Mouse (Mus musculus) kidney, embryonic 16.5 days (tissue): Measurements from ENCODE around the gene Ankrd11. TPM values are rescaled to one million over a fixed set of nuclear protein-coding genes. Genes with fewer than 3 reads are reported as not detected.

Source experiments
- ATAC-seq: fragments of 200-750 bp; cut with Nextera tagmentation; 2 replicates; pipeline ENCODE4 v1.8.0; 2017; ENCODE audit warnings: moderate TSS enrichment; ENCODE audit not compliant: low FRiP score, low TSS enrichment
- H3K27ac ChIP-seq: fragments of 300-500 bp; sonication (generic); 2 replicates; pipeline ENCODE4 v1.5.1; 2014; ENCODE audit warnings: low read length
- H3K27me3 ChIP-seq: fragments of 300-500 bp; sonication (generic); 2 replicates; pipeline ENCODE4 v1.6.1; 2014; ENCODE audit warnings: low read length, control low read depth, mixed read lengths; ENCODE audit not compliant: insufficient read depth
- H3K36me3 ChIP-seq: fragments of 300-500 bp; sonication (generic); 2 replicates; pipeline ENCODE4 v1.6.1; 2014; ENCODE audit warnings: low read length, control low read depth, mixed read lengths; ENCODE audit not compliant: insufficient read depth
- H3K4me1 ChIP-seq: fragments of 300-500 bp; sonication (generic); 2 replicates; pipeline ENCODE4 v1.6.1; 2014; ENCODE audit warnings: low read length, control low read depth, mixed read lengths; ENCODE audit not compliant: insufficient read depth
- H3K4me2 ChIP-seq: fragments of 300-500 bp; sonication (generic); replicated peaks from 2 replicates; pipeline ENCODE4 v1.6.1; 2014; ENCODE audit warnings: low read depth, low read length
- H3K4me3 ChIP-seq: fragments of 300-500 bp; sonication (generic); 2 replicates; pipeline ENCODE4 v1.5.1; 2014; ENCODE audit warnings: mild to moderate bottlenecking, low read length
- H3K9ac ChIP-seq: fragments of 300-500 bp; sonication (generic); replicated peaks from 2 replicates; pipeline ENCODE4 v1.6.1; 2014; ENCODE audit warnings: low read length
- H3K9me3 ChIP-seq: fragments of 300-500 bp; sonication (generic); 2 replicates; pipeline ENCODE4 v1.6.1; 2016; ENCODE audit warnings: low read length, control low read depth
- whole genome bisulfite sequencing: fragments of 180-500 bp; shearing (Covaris S2); extraction: QIAGEN DNeasy Blood & Tissue Kit; methylation state at CpG from one replicate; pipeline ENCODE4 v1.1.7; 2014; 5-methylcytosine and 5-hydroxymethylcytosine counted together
- polyA plus RNA-seq: library from polyadenylated mRNA; unstranded; fragments of >200 nt; fragmentation: Nextera tagmentation; extraction: Ambion mirVana; gene quantifications from 2 replicates; pipeline ENCODE4 v1.2.1, GENCODE M21; 2015

Gene Ankrd11
- 25.6 and 30.4 TPM in 2 replicates for polyA plus RNA-seq

DNA sequence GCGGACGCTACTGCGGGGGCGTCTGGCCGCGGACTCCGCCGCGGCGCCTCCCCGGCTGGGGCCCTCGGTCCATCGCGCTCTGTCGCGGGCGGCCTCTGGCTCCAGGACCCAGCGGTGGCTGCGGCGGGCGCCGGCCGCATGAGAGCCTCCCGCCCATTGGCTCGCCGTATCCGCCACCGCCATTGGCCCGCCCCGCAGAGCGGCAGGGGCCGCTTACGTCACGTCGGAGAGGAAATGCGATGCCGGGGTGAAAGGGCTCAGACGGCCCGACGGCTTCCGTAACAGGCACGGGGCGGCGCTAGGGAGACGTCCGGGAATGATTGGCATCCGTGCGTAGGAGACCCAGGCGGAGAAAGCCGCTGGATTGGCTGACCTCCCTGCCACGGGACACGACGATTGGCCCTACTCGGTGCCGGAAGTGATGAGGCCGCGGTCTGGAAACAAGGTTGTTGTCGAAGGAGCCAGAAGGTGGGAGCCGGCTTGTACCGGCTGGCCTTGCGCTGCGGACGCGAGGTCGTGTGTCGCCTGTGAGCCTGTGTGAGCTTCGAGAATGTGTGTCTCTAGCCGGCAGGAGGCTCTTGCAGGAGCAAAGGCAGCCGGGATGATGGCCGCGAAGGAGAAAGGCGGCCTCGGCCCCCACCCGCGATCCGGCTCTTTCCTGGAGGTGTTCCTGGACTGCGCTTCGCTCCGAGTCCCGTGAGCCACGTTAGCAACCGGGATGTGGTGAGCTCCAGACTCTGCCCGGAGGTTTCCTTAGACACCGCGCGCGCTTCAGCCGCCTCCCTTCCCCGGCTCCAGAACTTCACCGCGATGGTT lies at the start of gene Ankrd11:
Ankrd11 (minus strand) TSS at position 120 of the 816 bp plus-strand sequence.
- Histone ChIP-seq H3K9me3 (no peaks in the 10 kb centered on the region), H3K27me3 (no peaks in the 10 kb centered on the region), H3K4me3 (peak within 1 kb of the TSS; percentile 83), H3K4me2 (peak within 1 kb of the TSS; percentile 90), H3K9ac (peak within 1 kb of the TSS; percentile 99), H3K4me1 (peaks cover 33% of the 10 kb centered on the region), H3K27ac (peak within 1 kb of the TSS; percentile 98), H3K36me3 (no peaks in the 10 kb centered on the region)
- peak; percentile 98 for ATAC-seq
- under 1% methylated on average over 91 of the region's 91 CpGs for WGBS

DNA sequence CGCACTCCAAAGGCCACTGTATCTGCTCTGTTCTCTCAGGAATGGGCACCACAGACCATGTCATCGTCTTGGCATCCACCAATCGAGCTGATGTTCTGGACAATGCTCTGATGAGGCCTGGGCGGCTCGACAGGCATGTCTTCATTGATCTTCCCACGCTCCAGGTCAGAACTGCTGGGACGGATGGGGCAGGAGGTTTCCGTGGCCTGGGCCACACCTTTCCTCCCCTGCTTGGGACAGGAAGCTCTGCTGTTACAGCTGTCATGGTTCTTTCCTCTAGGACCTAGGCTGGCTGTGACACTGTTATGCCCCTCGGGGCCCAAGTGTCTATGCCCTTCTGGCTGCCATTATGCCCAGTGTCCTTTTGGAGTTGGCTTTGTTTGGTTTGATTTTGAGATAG lies 45.2 kb upstream of the Ankrd11 start:
- Histone ChIP-seq H3K27ac (no peak overlapping the region), H3K9ac (no peak overlapping the region), H3K4me3 (no peak overlapping the region), H3K9me3 (no peaks in the 10 kb centered on the region), H3K4me2 (no peak overlapping the region), H3K4me1 (no peaks in the 10 kb centered on the region), H3K27me3 (no peaks in the 10 kb centered on the region), H3K36me3 (peaks cover 71% of the 10 kb centered on the region)
- ATAC-seq = no peak
- 82% methylated on average over 9 of the region's 9 CpGs for WGBS

DNA sequence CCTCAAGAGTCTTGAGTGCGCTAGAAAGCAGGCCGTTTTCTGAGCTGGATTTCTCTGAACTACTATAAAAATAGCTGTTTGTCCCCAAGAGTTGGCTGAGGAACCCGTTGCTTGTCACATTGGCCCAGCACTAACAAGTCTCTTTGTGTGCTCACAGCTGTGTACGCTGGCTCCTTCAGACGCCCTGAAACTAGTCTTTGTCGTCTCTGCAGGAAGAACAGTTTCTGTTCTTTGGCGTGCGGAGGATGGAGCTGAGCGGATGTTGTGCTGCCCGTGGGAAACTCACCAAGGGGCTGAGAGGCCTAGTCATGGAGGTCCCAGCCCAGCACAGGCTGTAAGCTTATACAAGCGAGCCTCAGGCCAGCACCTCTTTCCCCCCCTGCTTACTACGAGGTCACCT lies 41.5 kb upstream of the Ankrd11 start:
- H3K27ac ChIP-seq = no peak overlapping the region
- H3K4me2 ChIP-seq = no peak overlapping the region
- H3K27me3 ChIP-seq = no peaks in the 10 kb centered on the region
- H3K9me3 ChIP-seq = no peaks in the 10 kb centered on the region
- H3K9ac ChIP-seq = no peak overlapping the region
- H3K4me3 ChIP-seq = no peak overlapping the region
- peaks cover 68% of the 10 kb centered on the region for H3K36me3 ChIP-seq
- WGBS = 96% methylated on average over 12 of the region's 12 CpGs
- no peaks in the 10 kb centered on the region for H3K4me1 ChIP-seq
- ATAC-seq = no peak

DNA sequence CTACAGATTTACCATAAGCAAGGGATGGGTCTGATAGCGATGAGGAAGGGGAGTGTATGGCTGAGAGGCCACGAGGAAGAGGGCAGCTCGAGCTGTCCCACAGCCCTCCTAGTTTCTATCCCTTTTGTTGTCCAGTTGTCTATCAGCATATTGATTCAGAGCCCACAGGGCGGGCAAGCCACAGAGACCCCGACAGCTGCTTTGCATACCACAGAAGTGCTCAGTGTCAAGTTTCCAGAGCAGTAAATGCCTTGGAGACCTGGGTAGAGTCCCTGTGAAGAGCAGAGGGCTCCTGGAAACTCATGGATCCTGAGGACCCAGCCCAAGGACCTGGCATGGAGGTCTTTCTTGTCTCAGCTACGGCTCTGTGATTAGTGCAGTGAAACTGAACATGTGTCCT lies 40.9 kb upstream of the Ankrd11 start:
- ATAC-seq = no peak
- H3K27me3 ChIP-seq = no peaks in the 10 kb centered on the region

DNA sequence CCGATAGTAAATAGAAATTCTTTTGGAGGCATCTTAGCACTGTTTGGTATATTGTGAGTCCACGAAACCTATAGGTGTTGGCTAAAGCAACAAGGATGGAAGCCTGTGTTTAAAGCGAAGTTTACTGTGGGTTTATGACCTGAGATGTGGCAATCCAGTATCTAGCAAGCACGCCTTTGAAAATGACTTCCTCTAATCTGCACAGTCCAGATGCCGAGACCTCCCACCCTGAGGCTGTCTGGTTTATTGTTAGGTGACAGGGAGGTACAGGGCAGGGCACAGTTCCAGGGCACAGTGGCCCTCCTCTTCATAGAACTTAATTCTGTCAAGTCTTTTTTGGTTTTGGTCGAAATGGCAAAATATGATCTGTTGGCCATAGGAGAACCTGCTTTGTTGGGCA lies 35.1 kb upstream of the Ankrd11 start:
- no peaks in the 10 kb centered on the region for H3K27me3 ChIP-seq
- H3K4me1 ChIP-seq = no peaks in the 10 kb centered on the region
- peaks cover 73% of the 10 kb centered on the region for H3K36me3 ChIP-seq
- no peak overlapping the region for H3K9ac ChIP-seq
- H3K4me3 ChIP-seq = no peak overlapping the region
- H3K9me3 ChIP-seq = no peaks in the 10 kb centered on the region
- ATAC-seq = no peak
- H3K27ac ChIP-seq = no peak overlapping the region
- WGBS = 85% methylated on average over 6 of the region's 6 CpGs
- H3K4me2 ChIP-seq = no peak overlapping the region

More for the DNA sequence above, 40.9 kb upstream of the Ankrd11 start:
- Histone ChIP-seq H3K27ac (no peak overlapping the region), H3K9ac (no peak overlapping the region), H3K36me3 (peaks cover 70% of the 10 kb centered on the region), H3K4me2 (no peak overlapping the region), H3K4me1 (no peaks in the 10 kb centered on the region), H3K4me3 (no peak overlapping the region), H3K9me3 (no peaks in the 10 kb centered on the region)
- WGBS = 80% methylated on average over 6 of the region's 6 CpGs

DNA sequence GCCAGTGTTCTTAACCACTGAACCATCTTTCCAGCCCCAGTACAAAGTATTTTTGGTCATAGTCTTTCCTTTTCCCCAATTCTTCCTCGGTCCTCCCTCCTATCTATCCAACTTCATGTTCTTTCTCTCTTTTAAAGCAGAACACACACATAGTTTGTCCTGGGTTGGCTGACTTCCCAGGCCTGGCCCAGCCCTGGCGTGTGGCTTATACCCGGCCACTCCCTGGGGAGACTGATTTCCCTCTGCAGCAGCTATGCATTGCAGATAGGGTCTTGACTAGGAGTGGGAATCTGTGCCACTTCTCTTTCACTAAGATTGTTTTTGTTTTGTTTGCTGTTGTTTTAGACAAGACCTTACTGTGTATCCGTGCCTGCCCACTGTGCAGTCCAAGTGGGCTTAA lies 29.1 kb upstream of the Ankrd11 start:
- Histone ChIP-seq H3K9me3 (no peaks in the 10 kb centered on the region), H3K4me2 (no peak overlapping the region), H3K27ac (no peak overlapping the region), H3K9ac (no peak overlapping the region), H3K27me3 (no peaks in the 10 kb centered on the region), H3K36me3 (peaks cover 28% of the 10 kb centered on the region), H3K4me3 (no peak overlapping the region), H3K4me1 (peaks cover 8% of the 10 kb centered on the region)
- WGBS = 79% methylated on average over 4 of the region's 4 CpGs
- no peak for ATAC-seq

DNA sequence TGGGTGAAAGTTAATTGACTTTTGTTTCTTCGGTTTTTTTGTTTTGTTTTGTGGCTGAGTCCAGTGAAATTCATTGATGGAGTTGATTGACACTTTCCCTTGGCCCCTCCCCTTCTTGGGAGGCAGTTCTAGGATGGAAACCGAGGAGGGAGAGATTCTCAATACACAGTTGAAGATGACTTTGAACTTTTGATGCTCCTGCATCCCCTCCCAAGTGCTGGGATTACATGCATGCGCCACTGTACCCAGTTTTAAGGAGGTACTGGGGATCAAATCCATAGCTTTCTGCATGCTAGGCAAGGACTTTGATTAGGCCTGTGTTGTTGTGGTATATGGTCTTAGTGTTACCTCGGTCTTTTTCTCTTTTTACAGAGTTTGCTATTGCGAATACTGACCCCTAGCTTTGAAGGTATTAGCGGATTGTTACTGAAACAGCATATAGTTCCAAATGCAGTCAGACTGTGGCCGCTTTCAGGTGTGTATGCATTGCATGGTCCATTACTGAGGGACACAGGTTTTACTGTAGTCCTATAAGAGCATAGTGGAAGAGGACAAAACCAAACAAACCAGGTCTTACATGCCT lies 24.1 kb upstream of the Ankrd11 start:
- Histone ChIP-seq H3K4me3 (peak overlapping the region; percentile 96), H3K4me2 (peak overlapping the region; percentile 76), H3K36me3 (peaks cover 3% of the 10 kb centered on the region; the same call in 1 of the 2 replicates), H3K27ac (peak overlapping the region; percentile 90), H3K4me1 (peaks cover 18% of the 10 kb centered on the region), H3K9me3 (no peaks in the 10 kb centered on the region), H3K9ac (peak overlapping the region; percentile 98), H3K27me3 (no peaks in the 10 kb centered on the region)
- ATAC-seq = no peak
- WGBS = 31% methylated on average over 7 of the region's 7 CpGs

DNA sequence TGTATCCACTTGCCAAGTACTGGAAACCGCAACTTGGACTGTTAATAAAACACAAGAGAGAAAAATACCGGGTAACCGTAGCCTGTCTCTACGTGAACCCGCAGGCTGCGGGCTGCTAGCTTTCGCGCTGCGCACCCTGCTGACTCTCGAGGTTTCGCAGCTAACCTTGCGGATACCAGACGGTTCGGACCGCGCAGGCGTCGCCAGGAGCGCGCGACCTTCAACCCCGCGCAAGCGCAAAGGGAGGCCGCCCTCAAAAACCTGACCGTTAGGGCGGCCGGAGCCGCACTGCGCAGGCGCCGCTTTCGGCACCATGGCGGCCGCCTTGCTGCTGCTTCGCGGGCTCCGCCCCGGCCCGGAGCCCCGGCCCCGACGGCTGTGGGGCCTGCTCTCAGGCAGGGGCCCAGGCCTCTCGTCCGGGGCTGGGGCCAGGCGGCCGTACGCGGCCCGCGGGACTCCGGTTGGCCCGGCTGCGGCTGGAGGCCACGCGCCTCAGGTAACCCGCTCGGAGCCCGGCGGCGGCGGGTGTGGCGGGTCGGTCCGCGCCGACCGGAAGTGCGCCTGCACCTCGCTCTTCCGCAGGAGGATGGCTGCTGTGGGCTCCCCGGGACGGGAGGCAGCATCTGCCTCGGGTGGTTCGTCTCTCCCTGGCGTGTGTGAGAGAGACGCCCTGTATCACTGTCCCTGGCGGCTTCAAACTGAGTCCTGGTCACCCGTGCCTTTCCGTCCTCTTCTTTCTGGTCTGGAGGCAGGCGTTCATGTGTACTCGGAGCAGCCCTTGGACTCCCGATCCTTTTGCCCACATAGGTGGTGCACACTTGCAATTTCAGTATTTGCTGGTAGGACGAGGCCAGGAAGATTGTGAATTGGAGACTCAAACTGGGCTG lies 23.4 kb upstream of the Ankrd11 start:
- Histone ChIP-seq H3K27me3 (no peaks in the 10 kb centered on the region), H3K4me3 (peak overlapping the region; percentile 96), H3K9ac (peak overlapping the region; percentile 98), H3K9me3 (no peaks in the 10 kb centered on the region), H3K4me2 (peak overlapping the region; percentile 76), H3K27ac (peak overlapping the region; percentile 90), H3K36me3 (no peaks in the 10 kb centered on the region), H3K4me1 (peaks cover 18% of the 10 kb centered on the region)
- ATAC-seq = peak; percentile 97
- WGBS = under 1% methylated on average over 82 of the region's 84 CpGs

DNA sequence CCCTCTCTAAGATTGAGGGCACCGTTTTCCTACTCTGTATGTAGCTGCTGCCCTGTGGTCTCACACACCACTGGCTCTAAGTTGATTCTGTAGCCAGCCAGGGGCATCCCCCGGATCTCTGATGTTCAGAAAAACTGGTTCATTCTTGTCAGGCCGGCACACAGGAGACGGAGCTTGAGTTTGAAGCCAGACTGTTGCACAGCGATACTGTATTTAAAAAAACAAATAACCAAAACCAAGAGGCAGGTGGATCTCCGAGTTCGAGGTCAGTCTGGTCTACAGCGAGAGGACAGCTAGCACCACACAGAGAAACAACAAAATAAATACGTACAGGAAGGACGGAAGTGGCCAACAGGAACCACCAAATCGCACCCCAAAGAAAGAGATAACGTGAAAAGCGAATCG lies 22.7 kb upstream of the Ankrd11 start:
- ATAC-seq = peak; percentile 43
- under 1% methylated on average over 14 of the region's 14 CpGs for WGBS
- Histone ChIP-seq H3K4me1 (peaks cover 18% of the 10 kb centered on the region), H3K36me3 (no peaks in the 10 kb centered on the region), H3K27me3 (no peaks in the 10 kb centered on the region), H3K9ac (peak overlapping the region; percentile 98), H3K4me2 (peak overlapping the region; percentile 68), H3K4me3 (peak overlapping the region; percentile 96), H3K9me3 (no peaks in the 10 kb centered on the region), H3K27ac (peak overlapping the region; percentile 90)
